Mouse (Mus musculus) urinary bladder, adult 2 months (tissue): ENCODE results near the gene Usf2. TPM values are rescaled to one million over a fixed set of nuclear protein-coding genes. Genes with fewer than 3 reads are reported as not detected.

ENCODE experiments used
- DNase-seq: peaks from one replicate; pipeline ENCODE4 v3.0.0; 2022; ENCODE audit warnings: low spot score
- polyA plus RNA-seq: library from polyadenylated mRNA; depleted of rRNA; stranded (reverse); fragments of >200 nt; gene quantifications from 2 replicates; pipeline ENCODE4 v1.2.3, GENCODE M21; 2012; rRNA removed

Gene Usf2
- 109 and 118 TPM in 2 replicates for polyA plus RNA-seq

DNA sequence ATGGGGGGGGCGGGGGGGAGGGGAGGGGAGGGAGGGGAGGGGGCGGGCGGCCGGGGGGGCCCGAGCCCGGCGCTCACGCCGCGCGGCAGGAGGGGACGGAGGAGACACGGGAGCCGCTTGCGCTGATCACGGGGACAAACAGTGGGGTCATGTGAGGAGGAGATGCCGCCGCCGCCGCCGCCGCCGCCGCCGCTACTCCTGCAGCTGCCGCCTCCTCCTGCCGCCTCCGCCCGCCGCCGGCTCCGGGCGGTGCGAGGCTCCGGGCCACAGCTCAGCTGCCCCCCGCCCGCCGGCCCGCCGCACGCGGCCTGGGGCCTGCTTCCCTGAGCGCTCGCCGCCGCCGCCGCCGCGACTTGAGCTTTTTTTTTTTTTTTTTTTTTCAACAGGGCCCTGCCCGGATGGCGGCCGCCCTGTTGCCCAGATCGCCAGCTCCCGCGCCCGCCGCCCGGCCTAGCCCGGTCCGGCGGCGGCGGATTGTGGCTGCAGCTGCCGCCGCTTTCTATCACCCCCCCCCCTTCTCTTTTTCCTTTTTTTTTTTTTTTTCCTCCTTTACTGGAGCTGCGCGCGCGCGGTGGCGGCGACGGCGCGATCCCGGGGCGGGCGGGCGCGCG, at the start of gene Usf2:
Gene Usf2 (minus strand): TSS at position 48 of the 611 bp plus-strand sequence.
- peak; percentile 66 for DNase-seq

DNA sequence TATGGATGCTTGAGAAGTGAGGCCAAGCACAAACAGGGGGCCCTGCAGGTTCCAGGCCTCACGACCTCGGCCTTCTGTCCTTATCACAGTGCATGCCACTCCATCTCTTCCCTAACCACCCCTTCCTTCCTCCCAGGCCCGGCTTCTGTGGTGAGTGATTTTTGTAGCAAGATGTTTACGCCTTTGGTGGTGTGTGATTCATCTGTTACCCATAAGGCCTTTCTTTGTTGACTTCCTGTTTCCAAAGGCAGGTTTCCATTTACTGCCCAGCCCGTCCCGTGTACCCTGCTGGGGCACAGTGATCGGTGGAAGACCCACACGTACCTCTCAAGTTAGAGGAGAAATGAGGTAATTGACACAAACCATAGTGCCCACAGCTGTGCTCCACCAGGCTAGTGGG, 46.0 kb upstream of the Usf2 start:
- no peak for DNase-seq

DNA sequence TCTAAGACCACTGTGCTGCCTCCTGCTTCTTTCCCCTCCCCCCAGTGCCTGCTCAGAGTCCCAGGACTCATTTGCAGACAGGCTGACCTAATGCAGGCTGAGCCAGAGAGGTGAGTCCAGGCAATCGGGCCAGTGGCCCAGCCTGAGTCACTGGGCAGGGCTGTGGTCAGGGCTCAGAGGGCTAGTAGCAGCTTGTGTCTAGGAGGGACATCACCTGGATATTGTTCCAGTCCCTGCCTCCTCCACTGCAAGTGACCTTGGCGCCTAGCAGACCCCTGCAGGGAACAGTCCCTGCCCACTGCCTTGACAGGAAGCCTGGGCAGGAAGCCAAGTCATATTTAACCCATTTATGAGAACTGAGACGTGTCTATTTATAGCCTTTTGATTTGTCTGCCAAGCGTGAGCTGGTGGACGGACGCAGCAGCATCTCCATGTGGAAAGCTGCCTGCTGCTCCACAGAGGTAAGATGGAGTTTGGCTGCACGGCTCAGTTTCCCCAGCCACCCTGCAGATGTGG, 44.0 kb upstream of the Usf2 start:
- peak; percentile 41 for DNase-seq

DNA sequence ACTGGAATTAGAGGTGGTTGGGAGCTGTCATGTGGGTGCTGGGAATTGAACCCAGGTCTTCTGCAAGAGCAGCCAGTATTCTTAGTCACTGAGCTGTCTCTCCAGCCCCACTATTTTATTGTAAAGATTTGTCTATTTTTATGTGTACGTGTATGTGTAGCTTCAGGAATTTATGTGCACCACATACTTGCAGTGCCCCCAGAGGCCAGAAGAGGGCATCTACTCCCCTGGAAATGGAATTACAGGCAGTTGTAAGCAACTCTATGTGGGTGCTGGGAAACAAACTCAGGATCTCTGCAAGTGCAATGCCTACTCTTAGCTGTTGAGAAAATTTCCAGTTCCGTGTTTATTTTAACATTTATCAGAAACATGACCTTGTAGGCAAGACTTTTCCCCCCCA, 39.9 kb upstream of the Usf2 start:
- DNase-seq, result no peak

DNA sequence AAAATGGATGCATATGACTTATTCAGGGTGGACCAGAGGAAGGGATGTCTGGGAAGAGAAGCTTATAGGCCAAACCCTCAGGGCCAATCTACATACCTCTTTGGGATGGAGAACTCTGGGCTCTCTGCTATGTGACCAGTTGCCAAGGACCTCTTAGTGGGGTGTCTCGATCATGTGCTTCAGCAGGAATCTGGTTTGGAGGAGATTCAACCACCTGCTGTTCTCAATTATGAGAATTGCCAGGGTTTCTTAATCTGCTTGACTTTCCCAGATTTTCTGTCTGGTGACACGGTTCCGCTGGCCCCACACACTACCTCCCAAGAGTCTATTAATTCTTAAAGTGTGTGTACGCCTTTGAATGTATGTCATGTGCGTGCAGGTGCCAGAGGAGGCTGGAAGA, 37.4 kb upstream of the Usf2 start:
- DNase-seq, result no peak

DNA sequence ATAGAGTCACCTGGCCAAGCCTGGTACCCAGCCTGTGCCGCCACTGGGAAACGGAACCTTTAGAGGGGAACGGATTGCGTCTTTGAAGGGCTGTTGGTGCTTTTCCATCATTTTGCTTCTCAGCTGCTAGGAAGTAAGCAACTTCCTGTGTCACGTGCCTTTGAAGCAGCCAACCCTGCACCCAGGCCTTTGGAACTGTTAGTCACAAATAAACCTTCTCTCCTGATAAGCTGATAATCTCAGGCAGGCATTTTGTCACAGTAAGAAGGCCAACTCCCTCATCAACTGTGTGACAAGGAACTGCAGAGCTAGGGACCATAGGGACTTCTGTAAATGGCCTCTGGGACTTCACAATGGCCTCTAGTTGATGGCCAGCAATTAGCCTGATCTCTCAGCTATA, 35.5 kb upstream of the Usf2 start:
- DNase-seq, result no peak

DNA sequence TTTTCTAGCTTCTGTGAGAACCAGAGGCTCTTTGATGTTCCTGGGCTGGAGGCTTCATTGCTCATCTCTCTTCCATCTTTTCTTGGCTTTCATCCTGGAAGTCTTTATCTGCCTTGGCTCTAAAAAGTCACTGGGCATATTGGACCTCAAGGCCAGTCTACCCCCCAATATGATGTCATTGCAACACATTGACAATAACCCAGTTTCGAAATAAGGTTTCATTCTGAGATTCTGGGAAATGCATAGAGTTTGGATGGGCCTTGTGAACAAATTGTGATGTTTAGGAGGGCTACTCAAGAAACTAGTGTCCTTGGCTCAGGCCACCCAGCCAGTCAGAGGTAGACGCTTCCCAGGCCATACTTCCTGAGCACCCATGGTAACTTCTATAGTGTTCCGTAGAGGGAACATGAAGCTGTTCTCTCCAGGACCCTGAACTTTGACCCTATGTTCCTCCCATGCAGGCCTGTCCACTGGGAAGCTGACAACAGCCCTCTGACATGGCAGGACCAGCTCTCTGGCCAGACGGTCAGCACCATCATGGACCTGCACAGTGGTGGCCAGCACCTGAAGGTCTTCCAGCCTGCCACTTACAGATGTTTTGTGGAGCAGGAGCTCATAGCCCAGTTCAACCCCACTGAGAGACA, 32.0 kb upstream of the Usf2 start:
- DNase-seq, result no peak

DNA sequence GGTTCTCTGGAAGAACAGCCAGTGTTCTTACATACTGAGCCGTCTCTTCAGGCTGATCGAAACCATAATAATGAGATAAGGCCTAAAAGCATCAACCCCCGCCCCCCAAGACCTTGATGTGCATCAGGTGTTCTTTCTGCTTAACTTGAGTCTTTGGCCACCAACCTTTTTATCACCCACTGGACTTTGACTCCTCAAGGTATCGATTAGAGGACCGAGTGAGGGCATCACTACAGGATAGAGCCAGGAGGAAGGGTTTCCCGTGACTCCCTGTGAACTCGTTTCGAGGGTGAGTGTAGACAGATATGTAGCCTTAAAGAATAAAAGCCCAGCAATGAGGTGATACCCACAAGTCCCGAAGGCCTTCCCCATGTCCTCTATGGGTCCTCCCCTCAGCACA, 28.8 kb upstream of the Usf2 start:
- no peak for DNase-seq

DNA sequence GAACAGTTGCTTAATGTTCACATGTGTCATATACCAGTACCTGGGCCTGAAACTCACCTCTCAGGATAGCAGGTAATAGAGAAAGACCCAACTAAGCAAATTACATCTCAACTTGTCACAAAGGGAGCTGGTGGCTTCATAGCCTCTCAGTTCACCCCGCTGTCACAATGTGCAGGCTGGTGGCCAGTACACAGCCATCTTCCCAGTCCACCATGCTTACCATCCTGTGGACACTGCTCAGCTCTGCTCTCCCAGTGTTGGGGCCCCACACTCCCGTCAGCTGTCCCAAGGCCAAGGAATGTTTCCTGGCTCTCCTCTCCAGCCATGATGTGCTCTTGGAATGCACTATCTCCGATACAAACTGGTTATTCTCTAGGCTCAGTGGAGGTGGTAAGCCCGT, 25.1 kb upstream of the Usf2 start:
- no peak for DNase-seq

DNA sequence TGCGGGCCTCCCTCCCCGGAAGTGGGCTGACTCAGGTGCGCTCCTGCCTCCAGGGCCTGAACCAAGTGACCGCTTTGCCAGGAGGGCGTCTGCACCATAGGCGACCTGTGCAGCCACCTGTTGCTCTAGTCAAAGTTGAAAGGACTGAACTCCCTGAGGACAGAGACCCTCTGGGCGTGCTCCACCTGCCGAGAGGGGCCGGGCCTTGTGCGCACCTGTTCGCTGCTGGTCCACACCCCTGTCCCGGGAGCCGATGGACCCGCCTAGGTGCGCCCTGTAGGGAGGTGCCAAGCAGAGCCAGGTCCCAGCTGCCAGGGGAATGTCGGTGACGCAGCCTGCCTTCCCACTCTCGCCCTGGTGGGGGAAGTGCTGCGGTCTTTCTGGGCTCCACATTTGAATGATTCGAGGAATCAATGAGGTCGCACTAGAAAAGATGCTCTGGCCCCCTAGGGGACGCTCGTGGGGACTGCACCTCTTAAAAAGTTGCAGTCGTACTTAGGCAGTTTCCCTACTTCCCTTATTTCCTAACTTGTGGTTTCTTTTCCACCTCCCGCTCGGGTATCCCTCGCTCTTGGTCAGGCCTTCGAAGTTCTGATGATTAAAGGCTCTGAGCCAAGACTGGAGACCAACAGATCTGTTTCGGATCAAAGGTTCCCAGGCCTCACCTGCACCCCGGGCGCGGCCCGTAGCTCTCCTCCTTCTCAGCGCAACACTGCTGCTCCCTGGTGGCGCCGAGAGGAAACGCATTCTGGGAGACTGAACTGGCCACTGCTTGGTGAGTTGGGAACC, 17.1 kb upstream of the Usf2 start, which contains the start of gene Fam187b:
Gene Fam187b (plus strand): TSS at position 290 of the 789 bp plus-strand sequence.
- DNase-seq, result peak; percentile 83

DNA sequence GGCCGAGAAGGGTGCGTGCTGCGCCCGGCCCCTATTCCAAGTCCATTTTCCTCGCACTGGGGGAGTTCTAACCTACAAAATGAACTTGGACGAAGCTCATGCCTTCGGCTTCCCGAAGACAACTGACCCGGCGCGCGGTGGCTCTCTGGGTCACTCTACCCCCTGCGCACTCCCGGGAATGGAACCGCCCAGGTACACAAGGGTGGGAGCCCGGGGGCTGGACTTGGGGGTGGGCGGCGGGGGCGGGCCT, 16.6 kb upstream of the Usf2 start, which contains the start of gene Lsr:
Gene Lsr (minus strand): TSS at position 214 of the 250 bp plus-strand sequence.
- no peak for DNase-seq

DNA sequence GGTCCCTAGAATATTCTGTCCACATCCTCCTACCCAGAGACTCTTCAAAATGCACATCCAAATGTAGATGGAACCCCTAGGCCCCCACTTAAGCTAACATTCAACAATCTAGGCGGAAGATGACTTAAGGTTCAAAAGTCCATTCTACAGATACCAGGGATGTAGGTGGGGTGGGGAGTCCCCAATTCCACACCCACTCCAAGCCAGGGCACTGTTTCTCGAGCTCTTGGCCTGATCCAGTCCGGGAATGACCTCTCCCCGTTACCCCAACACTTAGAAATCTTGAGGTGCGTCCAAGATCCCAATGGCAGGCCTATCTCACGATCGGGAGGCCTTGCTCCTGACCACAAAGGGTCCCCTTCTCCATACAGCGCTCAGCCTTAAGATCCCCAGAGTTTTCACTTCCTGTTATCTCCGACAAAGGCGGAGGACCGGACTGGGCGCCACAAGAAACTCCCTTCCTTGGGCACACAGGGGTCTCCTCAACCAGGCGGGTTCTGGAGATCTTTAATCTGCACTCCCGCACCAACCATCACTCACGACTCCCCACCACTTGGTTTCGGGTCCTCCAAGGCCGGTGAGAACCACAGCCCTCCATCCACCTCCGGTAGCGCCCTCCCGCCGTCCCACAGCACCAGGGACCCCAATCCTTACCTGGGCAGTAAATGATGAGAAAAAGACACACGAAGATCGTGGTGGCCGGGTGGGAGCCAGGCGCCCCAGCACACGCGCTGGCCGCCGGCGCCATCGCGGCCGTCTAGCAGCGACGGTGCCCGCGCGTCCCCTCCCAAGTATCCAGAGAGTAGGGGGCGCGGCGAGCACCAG, 16.0 kb upstream of the Usf2 start:
- no peak for DNase-seq

DNA sequence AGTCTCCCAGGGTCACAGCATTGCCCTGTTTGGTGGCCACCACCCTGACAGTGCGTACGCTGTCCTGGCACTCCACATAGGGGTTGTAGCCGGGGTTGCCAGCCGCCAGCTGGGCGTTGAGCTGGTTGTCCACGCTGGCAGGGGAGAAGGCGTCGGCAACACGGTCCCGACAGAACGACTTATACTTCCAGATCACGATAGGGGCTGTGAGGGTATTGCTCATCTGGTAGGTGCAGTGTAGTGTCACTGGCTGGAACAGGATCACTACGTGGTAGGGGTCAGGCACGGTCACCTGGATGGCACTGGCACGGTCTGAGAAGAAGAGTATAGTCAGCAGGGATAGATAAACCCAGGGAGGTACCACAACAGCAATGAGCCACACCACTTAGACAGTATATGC, 15.3 kb upstream of the Usf2 start:
- DNase-seq, result no peak

DNA sequence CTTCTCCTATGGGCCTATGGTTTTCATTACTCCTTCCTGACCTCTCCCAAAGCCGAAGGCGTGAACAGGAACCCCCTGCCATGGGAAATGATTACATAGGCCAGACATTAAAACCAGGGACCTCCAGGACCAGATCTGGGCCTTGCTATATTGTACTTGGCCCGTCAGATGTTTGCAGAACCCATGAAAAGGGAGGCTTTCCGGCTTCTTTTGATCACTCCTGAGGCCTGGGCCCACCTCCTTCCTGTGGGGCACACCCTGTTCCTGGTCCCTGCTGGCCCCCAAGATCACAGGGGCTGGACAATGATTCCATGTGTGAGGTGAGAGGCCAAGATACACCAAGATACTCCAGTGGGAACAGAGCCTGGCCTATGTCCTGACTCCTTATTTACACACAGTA, 12.6 kb upstream of the Usf2 start:
- no peak for DNase-seq

DNA sequence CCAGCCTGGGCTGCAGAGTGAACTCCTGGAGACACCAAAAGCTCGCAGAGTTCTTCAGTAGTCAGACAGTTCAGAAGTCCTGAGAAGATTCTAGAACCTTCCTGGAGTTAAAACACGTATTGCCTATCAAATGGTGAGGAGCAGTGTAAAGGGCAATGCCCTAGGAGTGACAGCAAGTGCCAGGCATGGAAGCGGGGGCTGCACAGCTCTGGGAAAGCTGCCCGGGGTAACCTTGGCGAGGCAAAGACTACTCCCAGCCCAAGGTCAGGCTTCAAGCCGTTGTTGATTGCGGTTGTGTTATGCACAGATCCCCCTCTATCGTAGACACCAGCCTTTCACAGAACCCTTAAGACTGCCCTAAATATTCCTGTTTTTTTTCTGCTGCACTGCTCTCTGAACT, 12.0 kb upstream of the Usf2 start:
- no peak for DNase-seq

DNA sequence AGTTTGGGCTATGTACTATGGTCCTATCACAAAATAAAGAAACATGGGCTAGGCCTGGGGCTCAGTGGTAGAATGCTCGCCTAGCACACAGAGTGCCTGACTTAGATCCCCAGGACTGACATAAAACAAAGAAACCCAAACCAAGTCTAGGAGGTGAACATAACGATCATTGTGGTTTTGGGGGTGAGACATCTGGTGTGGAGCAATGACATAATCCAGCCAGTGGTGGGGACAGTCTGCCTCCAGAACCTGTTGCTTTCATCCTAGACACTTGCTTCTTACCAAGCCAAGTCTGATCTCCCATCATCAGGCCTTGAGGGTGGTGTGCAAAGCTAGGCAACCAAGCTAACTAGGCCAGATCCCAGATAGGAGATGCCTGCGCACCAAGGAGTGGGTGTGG, 10.1 kb upstream of the Usf2 start:
- no peak for DNase-seq

DNA sequence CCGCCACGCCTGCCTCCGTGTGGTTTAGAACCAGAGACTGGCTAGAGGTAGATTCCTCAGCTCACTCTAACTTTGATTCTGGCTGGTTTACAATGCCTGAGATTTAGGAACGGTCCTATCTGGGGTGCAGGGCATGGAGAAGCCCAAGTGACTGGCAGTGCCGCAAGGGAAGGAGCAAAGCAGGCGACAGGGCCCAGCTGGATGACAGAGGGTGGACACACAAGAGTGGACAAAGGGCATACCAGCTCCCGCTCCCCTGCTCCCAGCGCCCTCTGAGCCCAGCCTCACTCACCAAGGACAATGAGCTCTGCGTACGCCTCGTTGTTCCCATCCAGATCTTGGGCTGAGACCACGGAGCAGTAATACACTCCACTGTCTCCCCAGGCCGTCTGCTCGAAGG, 9.1 kb upstream of the Usf2 start:
- no peak for DNase-seq

DNA sequence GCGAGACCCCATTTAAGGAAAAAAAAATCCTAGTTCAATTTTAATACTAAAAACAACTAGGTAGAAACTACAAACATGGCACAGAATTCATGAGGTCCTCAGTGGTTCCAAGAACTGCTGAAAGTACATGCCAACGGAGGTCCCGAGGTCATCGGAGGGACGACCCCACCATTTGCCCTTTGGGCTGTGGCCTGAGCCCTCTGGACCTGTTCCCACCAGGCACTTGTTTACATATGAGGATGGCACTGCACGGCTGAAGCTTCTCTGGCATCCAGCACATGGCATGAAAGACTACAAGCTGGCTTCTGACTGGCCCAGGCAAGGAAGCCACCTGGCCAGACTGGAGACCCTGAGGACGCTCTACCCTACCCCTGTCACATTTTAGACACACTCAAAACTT, 7.8 kb upstream of the Usf2 start:
- no peak for DNase-seq

DNA sequence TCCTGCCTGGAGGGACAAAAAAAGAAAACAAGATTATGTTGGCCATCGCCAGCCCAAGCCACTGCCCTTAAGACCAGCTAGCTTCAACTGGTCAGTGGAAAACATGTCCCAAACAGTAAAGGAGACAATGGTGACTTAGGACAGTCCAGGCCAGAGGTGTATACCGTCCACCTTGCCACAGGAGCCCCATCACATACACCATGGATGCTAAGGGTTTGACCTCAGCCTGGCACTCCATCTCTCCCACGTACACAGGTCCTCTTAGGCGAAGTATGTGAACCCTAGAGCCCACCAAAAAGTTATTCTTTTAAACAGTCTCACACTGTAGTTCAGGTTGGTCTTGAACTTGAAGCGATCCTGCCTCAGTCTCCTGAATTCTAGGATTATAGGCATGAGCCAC, 6.3 kb upstream of the Usf2 start:
- no peak for DNase-seq

DNA sequence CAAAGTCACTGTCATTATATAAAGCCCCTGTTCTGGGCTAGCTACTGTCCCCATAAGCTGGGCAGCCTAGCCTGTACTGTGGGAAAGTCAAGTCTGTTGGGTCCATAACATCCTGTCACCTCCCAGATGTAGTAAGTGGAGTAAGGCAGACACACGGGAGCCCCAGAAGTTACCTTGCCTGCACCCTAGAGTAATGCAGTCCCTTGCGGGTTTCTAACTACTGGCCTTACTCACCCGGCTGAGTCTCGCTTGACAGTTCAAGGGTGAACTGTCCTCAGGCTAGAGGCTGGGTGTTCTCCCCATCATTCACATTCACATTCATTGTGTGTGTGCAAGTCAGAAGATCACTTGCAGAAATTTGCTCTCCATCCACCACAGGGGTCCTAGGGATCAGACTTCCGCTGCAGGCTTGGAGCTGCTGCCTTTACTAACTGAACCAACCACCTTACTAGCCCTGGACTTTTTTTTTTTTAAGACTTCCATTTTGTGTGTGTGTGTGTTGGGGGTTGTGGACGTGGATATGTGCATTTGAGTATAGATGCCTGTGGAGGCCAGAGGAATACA, 3.3 kb upstream of the Usf2 start:
- no peak for DNase-seq

DNA sequence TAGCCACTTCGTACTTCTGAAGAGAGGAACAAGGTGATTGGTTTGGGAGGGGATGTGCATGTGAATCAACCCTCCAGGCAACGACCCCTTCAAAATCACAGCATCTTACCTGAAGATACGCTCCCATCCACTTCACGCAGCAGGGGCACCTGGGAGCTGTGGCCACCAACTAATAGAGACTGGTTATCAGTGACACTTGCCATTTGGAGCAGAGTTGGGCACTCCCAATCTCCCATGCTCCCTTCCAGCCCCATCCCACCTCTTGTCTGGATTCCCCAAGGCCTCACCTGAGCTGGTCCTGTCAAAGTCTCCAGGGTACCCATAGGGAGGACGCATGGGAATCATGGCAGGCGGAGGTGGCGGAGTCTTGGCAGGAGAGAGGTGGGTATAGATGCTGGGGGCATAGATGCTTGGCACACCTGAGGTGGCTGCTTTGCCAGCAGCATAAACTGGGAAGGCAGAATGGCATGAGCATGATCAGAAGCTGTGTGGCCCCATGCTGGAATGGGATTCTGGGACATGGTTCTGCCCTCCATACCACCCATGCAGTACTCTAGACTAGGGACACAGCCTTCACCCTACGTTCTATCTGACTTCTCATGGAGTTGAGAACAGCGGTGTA, 2.4 kb upstream of the Usf2 start:
- no peak for DNase-seq
